Mouse (Mus musculus): ENCODE measurements at regions not wholly inside any gene's neighbourhood (a gene's known extent, or its start where the extent isn't known, plus 50 kb on each side); places are given as distances from the start of the nearest gene placed in this dataset.

DNA sequence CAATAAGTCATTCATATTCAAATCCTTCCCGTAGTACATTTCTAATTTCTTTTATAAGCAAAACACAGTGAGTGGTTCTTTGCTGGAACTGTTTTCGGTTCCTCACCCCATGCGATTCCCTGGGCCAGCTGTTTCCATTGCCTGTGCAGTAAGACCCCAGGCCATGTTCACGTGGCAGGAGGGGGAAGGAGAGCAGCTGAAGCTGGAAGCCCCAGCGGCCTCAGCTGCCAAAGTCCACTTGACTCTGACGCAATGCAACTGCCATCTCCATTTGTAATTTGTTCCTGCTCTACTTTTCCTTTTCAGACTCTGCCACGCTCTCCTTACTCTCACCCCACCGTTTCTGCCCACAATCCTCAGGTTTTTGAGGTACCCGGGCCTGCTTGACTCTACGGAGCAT, 91.1 kb upstream of the Agtr2 start:
- TF ChIP-seq CTCF (IDR thresholded peaks at IDR 0.05; ENCODE audit: low read depth, low read length) (no peak), POLR2A (IDR thresholded peaks at IDR 0.05; ENCODE audit: borderline replicate concordance, low read depth, low read length) (no peak)
